Mouse (Mus musculus): ENCODE data around the gene Fcgr2b.

- TF ChIP-seq POLR2A (IDR thresholded peaks at IDR 0.05; ENCODE audit: control insufficient read depth, low read depth, low read length) (no peak), CTCF (IDR thresholded peaks at IDR 0.05; ENCODE audit: control insufficient read depth, insufficient read depth, insufficient replicate concordance, low read depth, low read length) (no peak)
These were observed 29.2 kb upstream of the Fcgr2b start for GRCm38 (mm10) chr1:171005586-171005985.

Data from testis, adult 2 months (tissue).